Mouse (Mus musculus) WW6 (cell line): ENCODE results near the gene E430018J23Rik.
"Not testable (repeated sequence)": the region's sequence is repeated elsewhere in the genome, so short reads cannot be mapped to it uniquely, and the experiment has no call there.

ENCODE experiments used
- DNase-seq: peaks from one replicate; pipeline ENCODE4 v3.0.0-alpha.2; 2013; ENCODE audit warnings: low read depth, low spot score

Gene E430018J23Rik

GRCm38 (mm10) chr7:127342332-127342731 is 51.1 kb downstream of the E430018J23Rik start:
- DNase-seq, result no peak

DNA sequence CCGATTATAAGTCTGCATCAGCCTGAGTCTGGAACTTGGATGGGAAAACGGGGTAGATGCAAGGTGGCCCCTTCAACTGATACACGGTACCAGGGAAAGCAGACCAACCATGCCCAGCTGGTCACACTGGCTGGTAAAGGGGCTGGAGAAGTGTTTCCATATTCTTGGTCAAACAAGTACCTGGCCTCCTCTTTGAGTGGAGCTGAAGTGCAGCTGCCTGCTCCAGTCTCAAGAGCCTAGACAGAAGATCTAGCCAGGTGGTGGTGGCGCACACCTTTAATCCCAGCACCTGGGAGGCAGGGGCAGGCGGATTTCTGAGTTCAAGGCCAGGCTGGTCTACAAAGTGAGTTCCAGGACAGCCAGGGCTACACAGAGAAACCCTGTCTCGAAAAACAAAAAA is 51.6 kb downstream of the E430018J23Rik start:
- DNase-seq, result not testable (repeated sequence)

- DNase-seq, result no peak
These were observed 52.1 kb downstream of the E430018J23Rik start for GRCm38 (mm10) chr7:127341356-127341755.
